Mouse (Mus musculus) urinary bladder, adult 2 months (tissue): ENCODE results near the gene Nhp2. TPM values are rescaled to one million over a fixed set of nuclear protein-coding genes. Genes with fewer than 3 reads are reported as not detected.
"Not testable (repeated sequence)": the region's sequence is repeated elsewhere in the genome, so short reads cannot be mapped to it uniquely, and the experiment has no call there.

Source experiments
- DNase-seq: peaks from one replicate; pipeline ENCODE4 v3.0.0; 2022; ENCODE audit warnings: low spot score
- polyA plus RNA-seq: library from polyadenylated mRNA; depleted of rRNA; stranded (reverse); fragments of >200 nt; gene quantifications from 2 replicates; pipeline ENCODE4 v1.2.3, GENCODE M21; 2012

Gene Nhp2
- polyA plus RNA-seq, 1 experiment, result 55.7 TPM

- DNase-seq, result peak; percentile 98
Measured at GRCm38 (mm10) chr11:51606447-51607095, 13.0 kb upstream of the Nhp2 start, which contains the start of gene Hnrnpab. Hnrnpab (minus strand) TSS chr11:51606847.

GRCm38 (mm10) chr11:51607096-51607738, 12.3 kb upstream of the Nhp2 start:
- no peak for DNase-seq

DNA sequence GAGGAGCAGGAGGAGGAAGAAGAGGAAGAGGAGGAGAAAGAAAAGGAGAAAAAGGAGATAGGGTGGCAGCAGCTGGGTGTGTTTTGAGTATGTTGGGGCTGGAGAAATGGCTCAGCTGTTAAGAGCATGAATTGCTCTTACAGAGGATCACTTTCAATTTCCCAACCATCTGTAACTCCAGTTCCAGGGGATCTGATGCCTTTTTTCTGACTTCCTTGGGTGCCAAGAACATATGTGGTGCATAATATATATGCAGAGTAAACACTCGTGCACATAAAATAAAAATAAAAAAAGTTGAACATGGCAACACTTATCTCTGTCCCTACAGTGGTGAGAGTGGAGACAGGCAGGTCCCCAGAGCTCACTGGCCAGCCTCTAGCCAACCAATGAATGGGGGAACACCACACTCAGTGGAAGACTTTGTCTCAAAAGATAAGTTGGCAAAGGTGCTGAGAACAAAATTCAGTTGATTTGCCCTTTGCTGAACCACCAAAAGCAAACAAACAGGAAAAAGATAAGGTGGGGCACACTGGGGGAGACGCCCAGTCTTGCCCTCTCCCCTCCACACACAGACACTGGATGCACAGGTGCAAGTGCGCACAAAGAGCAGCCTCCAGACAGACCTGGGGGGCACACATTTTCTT, 10.1 kb upstream of the Nhp2 start:
- DNase-seq, result no peak

DNA sequence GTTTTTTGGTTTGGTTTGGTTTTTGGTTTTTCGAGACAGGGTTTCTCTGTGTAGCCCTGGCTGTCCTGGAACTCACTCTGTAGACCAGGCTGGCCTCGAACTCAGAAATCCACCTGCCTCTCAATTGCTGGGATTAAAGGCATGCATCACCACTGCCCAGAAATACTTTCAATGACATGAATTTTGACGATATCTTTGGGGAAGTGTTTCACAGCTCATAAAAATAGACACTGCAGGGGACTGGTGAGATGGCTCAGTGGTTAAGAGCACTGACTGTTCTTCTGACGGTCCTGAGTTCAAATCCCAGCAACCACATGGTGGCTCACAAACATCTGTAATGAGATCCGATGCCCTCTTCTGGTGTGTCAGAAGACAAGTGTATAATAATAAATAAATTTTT, 9.6 kb upstream of the Nhp2 start:
- not testable (repeated sequence) for DNase-seq

DNA sequence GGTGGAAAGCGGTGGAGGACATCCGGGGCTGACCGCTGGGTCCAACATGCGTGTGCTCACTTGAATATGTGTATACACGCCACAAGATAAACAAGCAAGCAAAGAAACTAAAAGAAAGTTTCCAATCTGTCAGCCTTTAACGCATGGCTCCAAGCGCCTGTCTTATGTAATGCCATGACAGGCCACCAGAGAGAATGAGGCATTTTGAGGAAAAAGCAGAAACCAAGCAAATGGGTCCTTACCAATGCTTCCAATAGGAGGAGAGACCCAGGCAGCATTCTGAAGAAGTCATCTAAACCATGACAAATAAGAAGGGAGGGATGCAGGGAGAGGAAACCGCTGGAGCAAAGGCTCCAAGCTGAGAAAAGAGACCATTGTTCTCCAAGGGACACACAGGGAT, 5.3 kb upstream of the Nhp2 start:
- DNase-seq, result no peak

DNA sequence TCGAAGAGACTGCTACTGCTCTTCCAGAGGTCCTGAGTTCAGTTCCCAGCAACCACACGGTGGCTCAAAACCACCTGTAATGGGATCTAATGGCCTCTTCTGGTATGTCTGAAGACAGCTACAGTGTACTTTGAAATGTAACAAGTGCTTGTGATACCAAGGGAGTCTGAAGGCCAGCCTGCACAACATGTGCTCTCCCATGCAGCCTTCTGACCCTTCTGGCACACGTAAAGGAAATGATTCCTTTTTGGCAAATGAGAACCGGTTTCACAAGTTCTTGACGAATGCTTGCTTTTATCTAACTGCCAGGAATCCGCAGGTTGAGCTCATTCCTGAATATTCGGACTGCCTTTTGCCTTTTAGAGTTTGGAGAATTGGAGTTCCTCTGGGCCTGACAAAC, 4.4 kb upstream of the Nhp2 start:
- DNase-seq, result no peak

GRCm38 (mm10) chr11:51615601-51616000, 3.9 kb upstream of the Nhp2 start:
- peak; percentile 61 for DNase-seq

DNA sequence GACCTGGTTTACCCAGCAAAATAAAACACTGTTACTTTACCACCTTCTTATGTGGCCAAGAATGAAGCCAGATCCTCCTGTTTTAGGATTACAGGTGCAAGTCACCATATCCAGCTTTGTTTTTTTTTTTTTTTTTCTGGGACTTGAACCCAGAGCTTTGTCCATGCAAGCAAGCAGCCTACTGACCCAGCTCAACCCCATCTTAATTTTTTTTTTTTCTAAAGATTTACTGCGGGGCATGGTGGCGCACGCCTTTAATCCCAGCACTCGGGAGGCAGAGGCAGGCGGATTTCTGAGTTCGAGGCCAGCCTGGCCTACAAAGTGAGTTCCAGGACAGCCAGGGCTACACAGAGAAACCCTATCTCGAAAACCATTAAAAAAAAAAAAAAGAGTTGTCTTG, 3.4 kb upstream of the Nhp2 start:
- not testable (repeated sequence) for DNase-seq

DNA sequence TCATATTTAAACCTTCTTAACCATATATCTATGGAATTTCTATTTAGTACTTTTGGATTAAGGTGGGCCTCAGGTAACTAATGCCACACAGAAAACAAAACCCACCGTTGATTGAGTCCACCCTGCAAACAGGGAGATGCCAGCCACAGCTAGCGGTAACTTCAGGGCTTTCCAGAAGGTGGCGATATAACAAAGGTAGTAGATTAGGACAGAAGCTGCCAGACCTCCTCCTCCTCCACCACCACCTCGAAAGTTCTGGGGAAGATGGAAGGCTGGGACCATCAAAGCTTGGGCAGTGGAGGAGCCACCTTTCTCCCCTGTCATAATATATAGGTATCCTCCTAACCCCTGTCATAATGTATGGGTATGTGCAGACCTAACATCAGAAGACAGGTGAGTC, 1.8 kb upstream of the Nhp2 start:
- DNase-seq, result no peak

DNA sequence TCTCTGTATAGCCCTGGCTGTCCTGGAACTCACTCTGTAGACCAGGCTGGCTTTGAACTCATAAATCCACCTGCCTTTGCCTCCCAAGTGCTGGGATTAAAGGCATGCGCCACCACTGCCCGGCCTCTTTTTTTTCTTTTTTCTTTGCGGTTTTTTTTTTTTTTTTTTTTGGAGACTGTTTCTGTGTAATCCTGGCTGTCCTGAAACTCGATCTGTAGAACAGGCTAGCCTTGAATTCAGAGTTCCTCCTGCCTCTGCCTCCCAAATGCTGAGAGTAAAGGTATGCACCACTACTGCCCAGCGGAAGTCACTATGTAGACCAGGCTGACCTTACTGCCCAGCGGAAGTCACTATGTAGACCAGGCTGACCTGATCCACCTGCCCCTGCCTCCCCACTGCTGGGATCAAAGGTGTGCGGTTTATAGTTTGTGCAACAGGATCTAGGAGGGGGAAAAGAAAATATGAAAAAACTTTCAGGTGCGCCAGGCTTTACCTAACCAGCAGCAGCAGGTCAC, 584 bp upstream of the Nhp2 start:
- DNase-seq, result no peak

DNA sequence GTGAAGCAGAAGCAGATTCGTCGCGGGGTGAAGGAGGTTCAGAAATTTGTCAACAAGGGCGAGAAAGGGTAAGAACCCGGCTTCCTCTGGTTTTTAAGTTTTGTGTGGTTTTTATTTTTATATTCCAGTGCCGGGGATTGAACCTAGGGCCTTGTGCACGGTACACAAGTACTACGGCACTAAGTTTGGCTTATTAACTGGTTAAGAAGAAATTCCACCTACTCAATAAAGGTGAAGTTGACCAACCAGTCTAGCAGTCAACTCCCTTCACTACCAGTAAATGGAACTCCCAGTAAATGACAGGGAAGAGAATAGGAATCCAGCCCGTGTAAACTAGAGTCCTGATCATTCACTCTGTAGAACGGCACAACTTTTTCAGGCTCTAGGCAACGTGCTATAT, 549 bp downstream of the Nhp2 start:
- no peak for DNase-seq

GRCm38 (mm10) chr11:51621776-51622175, 2.2 kb downstream of the Nhp2 start:
- DNase-seq, result no peak

- no peak for DNase-seq
Measured at GRCm38 (mm10) chr11:51622971-51623491, 3.5 kb downstream of the Nhp2 start.

GRCm38 (mm10) chr11:51625187-51625820, 5.8 kb downstream of the Nhp2 start:
- no peak for DNase-seq

DNA sequence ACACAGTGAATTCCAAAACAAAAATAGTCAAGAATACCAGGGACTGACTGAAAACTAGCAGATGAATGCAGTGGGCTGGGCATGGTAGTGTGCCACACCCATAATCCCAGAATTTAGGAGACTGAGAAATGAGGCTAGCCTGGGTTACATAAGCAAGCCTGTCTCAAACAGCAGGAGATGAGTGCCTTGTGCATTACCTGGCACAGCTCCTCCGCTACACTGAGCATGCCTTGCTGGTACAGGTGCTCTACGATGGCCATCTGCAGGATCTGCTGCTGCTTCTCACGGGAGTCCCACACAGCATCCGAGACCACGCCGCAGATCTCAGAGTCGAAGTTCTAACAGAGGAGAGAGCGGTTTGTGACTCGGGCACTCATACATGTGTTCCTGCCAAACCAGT, 7.9 kb downstream of the Nhp2 start:
- DNase-seq, result no peak

GRCm38 (mm10) chr11:51627907-51628306, 8.4 kb downstream of the Nhp2 start:
- no peak for DNase-seq

DNA sequence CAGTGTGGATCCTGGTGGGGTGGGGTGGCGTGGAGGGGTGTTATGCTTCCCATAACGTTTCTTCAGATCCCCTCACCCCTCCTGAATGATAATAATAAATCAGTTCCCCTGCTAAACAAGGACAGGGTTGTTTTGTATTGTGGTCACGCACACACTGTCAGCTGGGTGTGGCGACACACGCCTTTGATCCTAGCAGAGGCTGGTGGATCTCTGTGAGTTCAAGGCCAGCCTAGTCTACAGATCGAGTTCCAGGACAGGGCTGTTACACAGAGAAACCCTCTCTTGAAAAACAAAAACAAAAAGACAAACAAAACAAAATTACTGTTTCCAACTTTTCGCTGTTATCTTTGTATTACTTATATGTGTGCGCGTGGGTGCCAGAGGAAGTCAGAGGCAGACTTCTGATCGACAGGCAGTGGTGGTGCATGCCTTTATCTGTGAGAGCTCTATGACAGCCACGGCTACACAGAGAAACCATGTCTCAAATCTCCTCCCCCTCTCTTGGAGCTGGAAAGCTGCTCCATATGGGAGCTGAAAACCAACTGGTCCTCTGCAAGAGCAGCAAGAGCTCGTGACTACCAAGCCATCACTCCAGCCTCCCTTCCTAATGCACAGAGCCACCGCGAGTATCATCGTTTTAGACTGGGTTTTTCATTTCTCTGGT, 10.2 kb downstream of the Nhp2 start:
- DNase-seq, result no peak

DNA sequence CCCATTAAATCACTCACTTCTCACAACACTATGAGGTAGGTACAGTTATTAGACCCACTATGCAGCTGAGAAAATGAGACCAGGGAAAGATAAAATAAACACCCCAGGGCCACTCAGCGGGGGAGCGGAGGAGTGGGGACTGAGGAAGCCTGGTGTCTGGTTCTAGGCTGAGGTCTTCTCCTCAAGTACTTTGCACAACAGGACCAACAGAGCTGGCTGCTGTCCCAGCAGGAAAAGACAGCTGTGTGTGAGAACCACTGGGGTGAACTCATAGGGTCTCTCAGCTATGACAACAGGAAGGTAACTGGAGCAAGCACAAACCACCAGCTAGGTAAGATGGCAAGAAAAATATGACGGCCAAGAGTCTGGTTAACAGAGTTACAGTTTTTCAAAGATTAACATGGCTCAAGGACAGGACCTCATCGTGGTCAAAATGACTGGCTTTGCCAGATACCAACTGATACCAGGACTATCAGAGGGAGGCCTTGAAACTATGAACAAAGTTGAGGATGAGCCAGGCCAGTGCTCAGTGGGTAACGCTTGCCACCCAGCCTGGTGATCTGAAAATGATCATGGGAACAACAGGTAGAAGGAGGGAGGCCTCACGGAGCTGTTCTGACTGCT, 12.7 kb downstream of the Nhp2 start:
- no peak for DNase-seq

DNA sequence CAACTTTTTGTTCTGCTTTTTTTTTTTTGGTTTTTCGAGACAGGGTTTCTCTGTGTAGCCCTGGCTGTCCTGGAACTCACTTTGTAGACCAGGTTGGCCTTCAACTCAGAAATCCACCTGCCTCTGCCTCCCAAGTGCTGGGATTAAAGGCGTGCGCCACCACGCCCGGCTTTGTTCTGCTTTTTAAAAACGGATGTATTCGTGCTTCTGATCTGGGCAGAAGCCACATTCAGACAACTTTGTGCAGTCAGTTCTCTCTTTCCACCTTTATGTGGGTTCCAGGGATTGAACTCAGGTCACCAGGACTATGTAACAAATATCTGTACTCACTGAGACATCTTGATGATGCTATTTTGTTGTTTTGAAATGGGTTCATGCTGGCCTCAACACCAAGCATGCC, 13.7 kb downstream of the Nhp2 start:
- not testable (repeated sequence) for DNase-seq

DNA sequence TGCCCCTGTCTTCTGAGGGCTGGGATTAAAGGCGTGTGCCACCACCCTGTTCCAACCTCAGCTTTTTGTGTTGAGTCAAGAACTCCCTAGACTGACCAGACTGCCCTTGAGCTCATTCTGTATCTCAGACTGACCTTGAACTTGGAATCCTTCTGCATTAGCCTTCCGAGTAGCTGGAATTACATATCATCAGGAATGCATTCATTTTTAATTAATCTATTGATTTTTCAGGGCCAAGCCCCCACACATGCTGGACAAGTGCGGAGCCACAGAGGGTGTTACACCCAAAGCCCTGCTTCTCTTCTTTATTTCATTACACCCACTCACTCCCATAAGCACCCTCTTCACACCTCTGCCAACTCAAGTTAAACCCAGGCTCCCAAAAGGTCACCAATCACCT, 14.2 kb downstream of the Nhp2 start:
- no peak for DNase-seq

DNA sequence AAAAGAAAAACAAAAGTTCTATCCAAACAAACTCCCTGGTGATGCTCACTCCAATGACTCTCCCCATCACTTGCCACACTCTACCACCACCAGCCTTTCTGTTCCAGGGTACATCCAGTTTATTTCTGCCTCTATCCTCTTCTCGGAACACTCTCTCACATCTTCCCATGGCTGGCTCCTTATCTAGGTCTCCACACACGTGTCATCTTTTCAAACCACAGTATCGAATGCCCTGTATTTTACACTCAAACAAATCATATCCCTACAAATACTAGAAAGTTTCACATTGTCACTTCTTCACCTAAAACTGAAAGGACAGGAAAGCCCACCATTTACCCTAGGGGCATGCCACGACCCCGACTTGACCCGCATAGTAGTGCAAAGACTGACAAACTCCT, 15.6 kb downstream of the Nhp2 start:
- DNase-seq, result no peak
